Mouse (Mus musculus): ENCODE results near the gene Fry. TPM values are rescaled to one million over a fixed set of nuclear protein-coding genes. Genes with fewer than 3 reads are reported as not detected.
A peak's percentile ranks its signal among the peaks of the same experiment; 100 is the strongest.

Gene Fry
- total RNA-seq, 2 experiments from 2014 or later, result 195 to 242 TPM

DNA sequence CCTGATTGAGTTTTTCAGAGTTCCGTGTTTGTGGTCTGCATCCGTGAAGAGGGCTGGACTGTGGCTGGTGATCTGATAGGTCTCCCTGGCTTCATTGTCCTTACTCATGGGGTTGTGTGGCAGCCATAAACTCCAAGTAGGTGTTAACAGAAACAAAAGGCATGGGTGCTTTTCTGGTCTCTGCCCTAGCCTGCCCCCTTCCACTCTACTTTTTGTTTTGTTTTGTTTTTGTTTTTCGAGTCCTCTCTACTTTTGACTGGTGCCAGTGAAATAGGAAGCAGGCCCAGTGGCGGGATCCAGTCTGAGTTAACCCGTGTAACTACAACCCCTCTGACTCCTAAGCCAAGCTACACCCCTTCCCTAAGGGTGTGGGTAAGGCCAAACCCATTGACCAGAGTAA lies 48.4 kb downstream of the Fry start:
- no peak for DNase-seq (ENCODE audit: extremely low spot score in 1 of 2, low spot score in 1 of 2)

DNA sequence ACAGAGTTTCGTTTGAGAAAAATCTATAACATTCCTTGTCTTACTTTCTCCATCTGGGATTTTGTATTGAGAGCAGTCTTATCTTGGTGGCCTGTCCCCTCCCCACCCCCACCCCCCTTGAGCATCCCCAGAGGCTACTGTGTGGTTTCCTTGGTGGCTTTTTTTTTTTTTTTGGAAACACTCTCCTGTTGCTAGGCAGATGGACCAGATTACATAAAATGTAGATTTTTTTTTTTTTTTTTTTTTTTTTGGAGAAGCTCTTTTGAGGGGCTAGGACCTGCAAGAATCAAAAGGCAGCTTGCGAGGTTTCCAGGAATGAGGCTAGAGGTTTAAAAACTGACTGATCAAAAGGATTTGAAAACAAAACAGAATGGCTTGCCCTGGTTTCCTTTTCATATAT lies 48.8 kb downstream of the Fry start:
- no peak for DNase-seq (ENCODE audit: extremely low spot score in 1 of 2, low spot score in 1 of 2)

DNA sequence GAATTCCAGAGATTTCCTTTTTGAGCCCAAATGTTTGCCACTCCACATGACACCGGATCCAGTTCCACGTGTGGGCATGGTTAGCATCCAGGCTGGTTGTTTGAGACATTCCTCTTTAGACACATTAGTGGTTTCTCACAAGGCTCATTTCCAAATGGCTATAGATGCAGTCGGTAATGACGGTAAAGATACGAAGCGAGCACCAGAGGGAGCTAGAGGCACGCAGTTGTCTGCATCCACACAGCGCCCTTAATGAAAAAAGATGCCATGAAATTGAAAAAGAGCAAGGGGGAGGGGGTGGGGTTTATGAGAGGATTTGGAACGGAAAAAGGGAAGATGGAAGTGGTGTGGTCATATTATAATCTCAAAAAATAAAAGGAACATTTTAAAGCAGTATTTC lies 50.3 kb downstream of the Fry start:
- peak in 1 of 2 experiments; percentile 73 for DNase-seq (ENCODE audit: extremely low spot score in 1 of 2, low spot score in 1 of 2)

DNA sequence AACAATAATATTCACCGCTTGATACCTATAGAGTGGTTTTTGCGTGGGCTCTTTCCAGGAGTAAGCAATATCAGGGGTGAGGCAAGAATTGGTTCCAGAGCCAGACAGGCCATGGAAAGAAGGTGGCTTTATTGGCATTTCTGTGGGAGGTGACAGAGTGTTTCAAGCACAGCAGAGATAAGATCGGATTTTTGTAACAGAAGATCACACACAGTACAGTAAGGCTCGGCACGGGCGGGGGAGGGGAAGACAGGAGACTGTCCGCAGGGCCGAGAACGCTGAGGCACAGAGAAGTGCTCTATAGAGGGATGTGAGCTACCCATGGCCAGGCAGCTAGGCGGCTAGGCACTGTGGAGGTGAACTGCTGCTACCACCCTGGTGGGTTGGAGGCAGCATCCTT lies 53.1 kb downstream of the Fry start:
- DNase-seq (ENCODE audit: extremely low spot score in 1 of 2, low spot score in 1 of 2), result no peak

DNA sequence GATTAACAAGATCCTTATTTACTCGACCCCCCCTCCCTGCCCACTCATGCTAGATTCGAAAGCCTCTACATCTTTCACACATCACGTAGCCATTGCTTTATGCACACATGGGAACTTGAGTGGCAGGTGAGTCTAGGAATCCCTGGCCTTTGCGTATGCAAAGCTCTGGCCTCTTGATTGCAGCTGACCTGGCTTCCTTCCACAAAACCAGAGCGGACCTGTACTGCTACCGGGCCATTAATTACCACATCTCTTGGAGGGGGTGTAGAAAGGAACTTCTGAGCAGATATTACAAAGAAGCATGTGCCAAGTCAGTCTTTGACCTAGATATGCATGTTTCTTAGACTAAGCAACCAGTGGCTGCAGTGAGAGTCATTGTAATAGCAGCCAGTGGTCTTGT lies 55.4 kb downstream of the Fry start:
- DNase-seq (ENCODE audit: extremely low spot score in 1 of 2, low spot score in 1 of 2), result no peak

DNA sequence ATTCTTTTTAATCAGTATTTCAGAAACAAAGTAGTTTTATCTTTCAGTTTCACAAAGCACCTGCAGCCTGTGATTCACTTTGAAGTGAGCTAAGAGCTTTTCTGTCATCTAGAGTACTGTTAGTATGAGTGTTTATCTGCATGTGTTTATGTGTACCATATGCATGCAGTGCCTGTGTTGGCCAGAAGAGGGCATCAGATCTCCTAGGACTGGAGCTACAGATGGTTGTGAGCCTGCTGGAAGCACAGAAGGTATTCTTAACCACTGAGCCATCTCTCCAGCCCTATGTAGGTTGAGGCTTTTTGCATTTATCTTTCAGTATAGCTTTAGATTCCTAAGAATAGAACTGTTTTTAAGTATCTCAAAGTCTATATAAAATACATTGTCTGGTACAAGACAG lies 56.5 kb downstream of the Fry start:
- DNase-seq (ENCODE audit: extremely low spot score in 1 of 2, low spot score in 1 of 2), result no peak

DNA sequence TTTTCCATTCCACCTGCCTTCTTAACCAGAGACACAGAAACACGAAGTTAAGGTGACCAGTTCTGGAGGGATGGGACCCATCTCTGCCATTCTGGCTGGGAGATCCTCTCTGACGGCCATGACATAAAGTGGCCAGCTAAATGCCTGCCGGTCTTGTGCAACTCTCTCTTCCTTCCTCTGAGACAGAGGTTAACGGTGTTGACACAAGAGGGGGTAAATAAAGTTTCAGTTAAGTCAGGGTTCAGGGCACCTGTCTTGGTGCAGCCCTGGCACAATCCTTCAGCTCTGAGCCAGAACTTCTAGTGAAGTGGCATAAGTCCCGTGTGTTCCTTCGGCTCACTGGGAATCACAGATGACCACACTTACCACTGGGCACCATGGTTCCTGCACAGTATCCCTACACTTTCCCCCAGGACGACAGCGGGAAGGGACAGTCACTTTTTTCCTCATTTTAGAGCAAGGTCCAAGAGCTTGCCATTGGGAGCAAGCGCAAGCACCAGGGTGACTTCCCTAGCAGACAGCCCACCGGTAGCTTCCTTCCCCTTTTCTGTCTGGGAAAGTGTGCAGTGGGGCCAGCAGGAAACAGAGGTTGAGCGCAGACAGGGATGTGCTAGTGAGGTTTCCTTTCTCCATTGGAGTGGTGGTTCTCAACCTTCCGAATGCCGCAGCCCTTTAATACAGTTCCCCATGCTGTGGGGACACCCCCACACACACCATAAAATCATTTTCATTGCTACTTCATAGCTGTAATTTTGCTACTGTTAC lies 58.0 kb downstream of the Fry start:
- no peak for DNase-seq (ENCODE audit: extremely low spot score in 1 of 2, low spot score in 1 of 2)

DNA sequence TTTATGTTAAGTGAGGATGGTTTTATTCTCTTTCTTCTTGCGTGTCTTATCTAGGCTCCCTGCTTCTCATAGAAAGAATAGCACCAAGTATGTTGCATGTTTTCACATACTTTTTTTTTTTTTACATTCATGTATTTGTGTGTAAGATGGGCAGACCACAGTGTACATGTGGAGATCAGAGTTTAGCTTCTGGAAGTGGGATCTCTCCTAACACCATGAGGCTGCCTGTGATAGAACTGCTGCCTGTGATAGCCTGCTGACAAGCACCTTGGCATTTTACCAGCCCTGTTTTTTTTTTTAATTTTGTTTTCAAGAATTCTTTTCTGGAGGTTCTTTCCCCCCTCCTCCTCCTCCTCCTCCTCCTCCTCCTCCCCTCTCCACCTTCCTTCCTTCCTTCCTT lies 59.3 kb downstream of the Fry start:
- DNase-seq (ENCODE audit: extremely low spot score in 1 of 2, low spot score in 1 of 2), result no peak

DNA sequence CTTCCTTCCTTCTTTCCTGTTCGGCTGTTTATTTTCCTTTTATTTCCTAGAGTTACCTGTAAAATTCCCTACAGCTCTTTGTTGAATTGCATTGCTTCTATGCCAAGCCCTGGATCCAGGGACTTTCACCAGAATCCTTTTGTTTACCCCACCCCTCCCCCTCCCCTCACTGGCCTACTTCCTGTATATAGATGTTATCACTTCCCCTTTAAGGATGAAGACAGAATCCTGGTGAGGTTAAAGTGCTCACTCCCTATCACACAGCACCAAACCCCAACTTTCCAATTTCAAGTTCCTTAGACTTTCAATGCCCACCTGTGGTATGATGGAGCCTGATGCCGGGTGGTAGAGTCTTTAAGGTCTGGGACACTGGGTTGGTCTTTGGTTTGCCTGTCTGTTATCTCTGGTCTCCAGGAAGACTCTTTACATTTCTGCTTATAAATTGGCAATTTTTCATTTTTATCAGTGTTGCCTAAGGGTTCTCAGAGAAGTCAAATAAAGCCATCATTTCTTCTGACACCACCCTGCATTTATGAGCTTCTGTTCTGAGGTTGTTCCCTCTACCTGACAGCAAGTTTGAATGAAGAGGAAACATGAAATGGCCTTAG lies 59.9 kb downstream of the Fry start:
- no peak for DNase-seq (ENCODE audit: extremely low spot score in 1 of 2, low spot score in 1 of 2)

DNA sequence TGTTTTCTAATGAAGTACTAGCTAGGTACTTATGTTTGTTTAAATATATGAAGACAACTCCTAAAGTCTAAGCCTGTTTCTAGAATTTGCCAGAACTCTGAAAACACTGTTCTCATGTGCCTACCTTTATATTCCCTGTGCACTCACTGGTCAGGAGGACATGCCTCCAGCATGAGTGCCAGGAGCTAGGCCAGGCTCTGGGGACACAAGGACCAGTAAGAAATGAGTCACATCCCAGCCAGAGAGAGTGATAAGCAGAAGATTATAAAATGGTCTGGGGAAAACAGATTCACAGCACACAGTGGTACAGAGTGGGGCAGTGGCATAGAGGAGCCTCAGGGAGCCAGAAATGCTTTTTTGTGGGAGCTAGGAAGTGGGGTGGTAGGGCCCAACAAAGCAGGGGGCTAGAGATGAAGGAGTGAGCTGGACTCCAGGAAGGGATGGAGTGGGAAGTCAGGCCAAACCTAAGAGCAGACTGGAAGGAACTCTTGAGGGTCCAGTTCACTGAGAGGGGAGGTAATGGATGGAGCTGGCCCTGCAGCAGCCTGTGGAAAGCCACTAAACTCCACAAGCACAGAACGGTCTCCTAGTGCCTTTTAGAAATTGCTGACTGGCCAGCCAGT lies 62.7 kb downstream of the Fry start:
- DNase-seq (ENCODE audit: extremely low spot score in 1 of 2, low spot score in 1 of 2), result no peak

DNA sequence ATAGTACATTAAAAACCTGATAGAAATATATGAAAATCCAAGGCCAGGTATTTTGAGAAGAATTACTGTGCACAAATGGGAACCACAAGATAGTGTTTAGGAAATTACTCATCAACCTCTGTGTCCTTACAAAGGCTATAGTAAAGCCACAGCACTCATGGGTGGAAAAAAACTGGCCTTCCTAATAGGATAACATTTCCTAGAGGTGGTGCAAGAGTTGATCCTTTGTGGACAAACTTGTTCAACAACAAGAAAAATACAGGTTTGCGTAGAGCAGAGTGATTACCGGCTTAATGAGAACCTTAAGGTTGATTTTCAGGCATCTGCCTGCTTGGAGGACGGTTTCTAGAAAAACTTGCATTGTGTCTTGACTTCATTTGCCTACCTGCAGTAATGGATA lies 66.5 kb downstream of the Fry start:
- DNase-seq (ENCODE audit: extremely low spot score in 1 of 2, low spot score in 1 of 2), result no peak

DNA sequence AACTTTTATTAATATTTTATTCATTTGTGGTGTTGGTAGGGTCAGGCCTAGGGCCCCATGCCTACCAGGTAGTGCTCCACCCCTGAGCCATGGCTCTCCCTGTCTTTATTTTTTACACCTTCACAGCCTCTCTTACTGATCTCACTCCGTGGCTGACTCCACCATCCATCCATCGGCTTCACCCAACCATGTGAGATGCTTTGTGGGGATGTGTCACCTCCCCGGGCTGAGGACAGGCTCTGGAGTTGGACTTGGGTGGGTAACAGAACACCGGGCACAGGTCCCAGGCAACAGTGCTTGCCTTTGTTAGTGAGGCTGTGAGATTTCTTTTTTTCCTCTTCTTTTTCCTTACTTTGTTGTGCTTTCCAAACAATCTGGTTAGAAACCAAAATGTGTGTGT lies 67.7 kb downstream of the Fry start:
- DNase-seq (ENCODE audit: extremely low spot score in 1 of 2, low spot score in 1 of 2), result no peak

DNA sequence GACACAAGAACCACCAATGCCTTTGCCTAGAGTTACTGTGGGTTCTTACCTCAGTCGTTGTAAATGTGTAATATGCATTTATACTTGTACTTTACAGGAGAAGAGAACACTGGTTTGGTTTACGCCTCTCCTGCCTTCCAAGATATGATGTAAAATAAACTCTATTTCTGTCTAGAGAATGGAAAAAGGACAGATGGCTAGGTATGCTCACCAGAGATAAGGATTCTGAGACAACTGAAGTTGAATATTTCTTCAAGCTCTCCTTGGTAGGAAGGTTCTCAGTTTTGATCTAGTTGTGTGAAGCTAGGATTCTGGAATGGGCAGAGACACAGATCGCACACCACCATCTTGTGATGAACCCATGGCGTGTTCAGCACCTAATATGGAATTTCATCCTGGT lies 68.2 kb downstream of the Fry start:
- DNase-seq (ENCODE audit: extremely low spot score in 1 of 2, low spot score in 1 of 2), result no peak

DNA sequence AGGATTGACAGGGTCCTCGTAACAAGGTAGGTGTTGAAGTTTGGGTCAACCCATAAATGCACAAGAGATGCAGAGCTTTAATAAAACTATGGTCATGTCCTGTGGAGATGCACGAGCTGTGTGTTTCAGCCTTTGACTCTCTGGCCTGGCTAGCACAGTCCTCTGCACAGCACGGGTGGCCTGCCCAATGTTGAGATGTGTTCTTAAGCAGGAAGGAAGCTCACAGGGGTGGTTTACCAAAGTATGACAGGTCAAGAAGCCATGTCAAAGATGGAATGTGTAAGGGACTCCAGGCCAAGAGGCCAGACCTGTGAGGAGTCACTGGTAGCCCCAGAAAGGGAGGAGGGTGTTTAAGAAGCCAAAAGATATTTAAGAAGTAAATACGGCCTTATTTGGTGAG lies 69.6 kb downstream of the Fry start:
- DNase-seq (ENCODE audit: extremely low spot score in 1 of 2, low spot score in 1 of 2), result no peak

DNA sequence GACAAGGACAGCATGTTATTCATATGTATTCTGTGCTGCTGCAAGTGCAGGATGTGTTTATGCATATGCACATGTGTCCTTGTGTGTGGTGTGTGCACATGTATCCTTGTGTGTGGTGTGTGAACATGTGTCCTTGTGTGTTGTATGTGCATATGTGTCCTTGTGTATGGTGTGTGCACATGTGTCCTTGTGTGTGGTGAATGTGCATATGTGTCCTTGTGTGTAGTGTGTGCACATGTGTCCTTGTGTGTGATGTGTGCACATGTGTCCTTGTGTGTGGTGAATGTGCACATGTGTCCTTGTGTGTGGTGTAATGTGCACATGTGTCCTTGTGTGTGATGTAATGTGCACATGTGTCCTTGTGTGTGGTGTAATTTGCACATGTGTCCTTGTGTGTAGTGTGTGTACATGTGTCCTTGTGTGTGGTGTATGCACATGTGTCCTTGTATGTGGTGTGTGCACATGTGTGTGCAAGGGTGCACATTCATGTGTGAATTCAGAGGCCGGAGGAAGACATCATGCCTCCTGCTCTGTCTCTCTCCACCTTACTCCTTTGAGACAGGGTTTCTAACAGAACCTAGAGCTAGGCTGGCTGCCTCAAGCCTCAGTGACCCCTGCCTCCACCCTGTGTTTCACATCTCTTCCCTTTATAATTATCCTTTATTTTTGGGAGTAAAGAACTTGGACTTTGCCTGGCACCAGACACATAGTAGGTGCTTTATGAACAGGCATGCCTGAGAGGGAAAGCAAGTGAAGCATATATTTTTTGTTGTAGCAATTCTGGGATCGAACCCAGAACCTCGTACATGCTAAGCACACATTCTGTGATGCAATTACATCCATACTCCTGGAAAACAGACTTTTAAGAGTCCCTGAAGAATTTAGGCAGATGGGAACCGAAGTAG lies 72.3 kb downstream of the Fry start:
- DNase-seq (ENCODE audit: extremely low spot score in 1 of 2, low spot score in 1 of 2), result no peak

DNA sequence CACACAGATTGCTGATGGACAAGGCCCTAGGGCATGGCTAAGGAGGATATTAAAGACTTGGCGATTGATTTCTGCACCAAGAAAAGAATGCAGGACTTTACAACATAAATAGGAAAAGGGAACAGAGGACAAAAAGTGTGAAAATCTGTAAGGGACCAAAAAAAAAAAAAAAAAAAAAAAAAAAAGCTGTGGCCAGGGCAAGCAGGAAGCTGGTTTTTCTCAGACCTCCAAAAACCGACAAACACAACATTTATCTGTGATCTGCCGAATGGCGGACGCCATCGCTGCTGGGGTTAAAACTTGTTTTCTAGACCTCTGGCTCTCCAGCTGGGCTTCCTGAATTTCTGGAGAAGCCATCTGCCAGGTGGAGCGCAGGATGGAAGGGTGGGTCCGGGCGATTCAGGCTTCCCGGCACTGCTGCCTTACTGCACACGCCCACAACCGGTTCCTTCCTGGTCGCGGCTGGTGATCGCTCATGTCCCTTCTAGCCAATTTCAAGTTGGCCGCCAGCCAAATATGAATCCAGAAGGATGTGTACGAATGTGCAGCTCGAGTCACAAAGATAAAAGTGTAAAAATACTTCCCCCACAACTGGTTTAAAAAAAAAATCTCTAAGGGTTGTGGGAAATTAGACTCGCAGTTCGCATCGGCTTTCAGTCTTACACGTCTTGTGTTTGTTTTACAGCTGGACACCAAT lies 77.2 kb downstream of the Fry start:
- peak; percentile 30 to 56 for DNase-seq (ENCODE audit: extremely low spot score in 1 of 2, low spot score in 1 of 2)

DNA sequence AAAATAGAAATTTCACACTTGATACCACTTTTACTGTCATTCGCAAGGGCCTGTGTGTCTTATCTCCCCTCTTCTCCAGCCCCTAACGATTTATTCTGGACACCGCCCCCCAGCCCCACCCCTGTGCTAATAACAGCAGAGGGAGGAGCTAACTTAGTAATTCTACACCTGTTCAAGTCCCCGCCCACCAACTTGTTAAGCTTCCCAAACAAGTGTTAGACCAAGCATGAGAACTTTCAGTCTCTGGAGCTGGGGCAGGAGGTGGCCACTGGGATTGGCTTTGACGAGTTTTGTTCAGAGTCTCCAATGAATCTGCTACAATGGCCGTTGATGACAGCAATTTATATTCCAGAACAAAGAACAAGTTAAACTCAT lies 77.8 kb downstream of the Fry start:
- no peak for DNase-seq (ENCODE audit: extremely low spot score in 1 of 2, low spot score in 1 of 2)

DNA sequence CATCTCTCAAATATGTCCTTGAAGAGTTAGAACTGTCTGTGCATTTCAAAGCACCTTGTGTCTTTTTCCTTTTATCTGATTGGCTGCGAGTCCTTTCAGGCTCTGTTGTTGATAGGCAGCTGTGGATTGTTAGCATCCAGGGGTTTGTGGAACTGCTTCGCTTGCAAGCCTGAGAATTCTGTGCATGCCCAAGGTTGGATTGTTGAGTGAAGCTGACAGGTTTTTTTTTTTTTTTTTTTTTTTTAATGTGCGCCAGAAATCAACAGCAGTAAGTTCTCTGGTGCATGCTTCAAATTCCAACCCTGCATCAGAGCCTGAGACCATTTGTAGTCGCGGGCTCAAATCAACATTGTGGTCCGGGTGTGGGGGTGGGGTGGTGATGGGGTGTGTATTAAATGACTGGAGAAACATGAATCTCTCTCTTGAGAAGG lies 78.5 kb downstream of the Fry start:
- DNase-seq (ENCODE audit: extremely low spot score in 1 of 2, low spot score in 1 of 2), result no peak

DNA sequence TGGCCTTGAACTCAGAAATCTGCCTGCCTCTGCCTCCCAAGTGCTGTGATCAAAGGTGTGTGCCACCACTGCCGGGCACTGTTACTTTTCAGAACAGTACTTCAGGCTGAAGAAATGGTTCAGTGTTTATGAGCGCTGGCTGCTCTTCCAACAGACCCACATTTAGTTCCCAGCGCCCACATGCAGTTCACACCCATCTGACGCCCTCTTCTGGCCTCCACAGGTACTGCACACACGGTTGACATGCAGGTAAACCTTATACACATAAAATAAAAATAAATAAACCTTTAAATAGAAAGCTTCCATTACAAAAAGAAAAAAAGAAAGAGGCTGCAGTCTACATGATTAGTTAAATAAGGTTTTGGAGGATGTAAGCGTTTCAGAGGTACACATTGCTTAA lies 88.3 kb downstream of the Fry start:
- DNase-seq (ENCODE audit: extremely low spot score in 1 of 2, low spot score in 1 of 2), result no peak

DNA sequence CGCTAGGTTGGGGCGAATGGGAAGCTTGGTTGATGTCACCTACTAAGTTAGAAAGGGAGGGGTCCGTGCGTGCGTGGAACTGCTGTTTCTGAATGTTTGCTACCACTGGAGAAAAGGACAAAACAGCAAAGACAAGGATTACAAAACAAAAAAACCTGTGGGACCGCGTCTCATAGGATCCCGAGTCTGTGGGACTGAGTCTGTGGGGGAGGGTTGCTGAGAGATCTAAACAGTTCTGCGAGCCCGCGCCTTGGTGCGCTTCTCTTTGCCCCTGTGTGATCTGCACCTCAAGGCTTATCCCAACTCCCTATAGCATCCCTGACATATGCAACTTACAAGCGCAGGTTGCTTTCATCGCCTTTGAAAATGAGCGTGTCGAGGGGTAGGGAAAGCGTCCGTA lies 89.2 kb downstream of the Fry start:
- no peak for DNase-seq (ENCODE audit: extremely low spot score in 1 of 2, low spot score in 1 of 2)

All from layer of hippocampus, postnatal 25 days (tissue).